Mouse (Mus musculus) 416B (cell line): ENCODE results near the gene Rab30.

Experiments used
- DNase-seq: peaks from one replicate; pipeline ENCODE4 v3.0.0; 2011; ENCODE audit warnings: low read depth

Gene Rab30

DNA sequence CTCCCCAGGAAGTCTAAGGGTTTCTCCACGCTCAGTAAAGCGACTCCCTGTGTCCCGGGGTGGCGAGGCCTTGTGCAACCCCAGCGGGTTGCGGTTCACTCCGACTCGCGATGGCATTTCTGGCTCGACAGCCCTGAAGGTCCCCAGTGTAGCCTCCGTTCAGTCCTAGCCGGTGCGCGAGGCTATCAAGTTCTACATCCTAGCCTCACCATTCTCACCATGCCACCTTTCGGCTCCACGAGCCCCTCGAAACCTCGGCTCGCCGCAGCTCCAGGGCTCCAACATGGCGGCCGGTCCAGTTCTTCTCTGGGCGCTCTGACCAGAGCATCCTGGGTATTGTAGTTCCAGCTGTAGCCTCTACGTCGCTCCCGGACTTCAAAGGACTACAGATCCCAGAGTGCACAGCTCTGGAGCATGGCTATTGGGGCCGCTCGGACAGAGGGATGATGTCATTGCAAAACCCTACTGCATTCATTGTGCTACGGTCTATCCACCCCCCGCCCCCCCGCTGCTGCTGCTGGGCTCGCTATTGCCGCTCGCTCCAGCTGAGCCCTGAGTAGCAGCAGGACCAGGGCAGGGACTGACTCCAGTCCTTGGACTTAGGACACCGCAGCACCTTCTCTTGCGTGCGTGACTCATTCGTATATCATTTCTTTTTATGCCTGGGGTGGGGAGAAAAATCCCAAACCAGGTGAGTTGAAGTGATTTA is at the start of gene Rab30:
TSS of gene Rab30 (plus strand) at position 452 of the 709 bp plus-strand sequence.
- DNase-seq, result peak; percentile 99

- no peak for DNase-seq
These were observed 45.0 kb upstream of the Rab30 start for GRCm38 (mm10) chr7:92696395-92696794.

DNA sequence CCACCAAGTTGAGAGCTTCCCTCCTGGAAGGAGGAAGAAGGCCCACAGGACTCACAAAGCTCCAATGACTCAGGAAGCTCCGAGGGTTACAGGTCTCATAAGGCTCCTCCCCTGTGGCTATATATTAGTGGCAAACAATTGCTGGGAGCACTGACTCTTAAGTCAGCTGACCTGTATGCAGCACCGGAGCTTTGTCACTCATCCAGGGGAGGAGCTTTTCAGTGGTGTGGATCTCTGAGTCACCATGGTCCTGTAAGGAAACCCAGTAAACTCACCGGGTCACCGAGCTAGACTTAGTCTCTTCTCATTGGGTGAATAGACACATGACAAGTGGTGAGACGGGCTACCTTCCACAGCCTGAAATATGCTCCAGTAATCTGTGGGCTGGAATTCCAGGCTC is 42.6 kb upstream of the Rab30 start:
- peak; percentile 86 for DNase-seq

DNA sequence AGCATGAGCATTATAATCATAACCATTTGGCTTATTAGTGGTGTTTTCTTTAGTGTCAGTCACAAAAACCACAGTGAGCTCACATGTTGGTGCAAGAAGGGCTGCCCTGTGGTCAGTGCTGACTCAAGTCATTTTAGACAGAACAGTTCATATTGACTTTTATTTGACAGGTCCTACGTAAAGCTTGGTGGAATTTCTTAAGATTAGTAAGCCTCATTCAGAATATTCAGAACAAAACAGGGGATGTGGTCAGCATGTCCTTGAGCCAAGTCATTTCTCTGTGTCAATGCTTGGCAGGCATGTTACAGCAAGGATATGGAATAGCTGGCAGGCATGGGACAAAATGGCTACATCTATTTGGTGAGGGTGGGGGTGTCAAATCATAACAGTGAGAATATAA is 37.7 kb upstream of the Rab30 start:
- peak; percentile 74 for DNase-seq

- DNase-seq, result no peak
These were observed 35.9 kb upstream of the Rab30 start for GRCm38 (mm10) chr7:92705534-92705933.

GRCm38 (mm10) chr7:92706711-92707110 is 34.7 kb upstream of the Rab30 start:
- DNase-seq, result no peak

DNA sequence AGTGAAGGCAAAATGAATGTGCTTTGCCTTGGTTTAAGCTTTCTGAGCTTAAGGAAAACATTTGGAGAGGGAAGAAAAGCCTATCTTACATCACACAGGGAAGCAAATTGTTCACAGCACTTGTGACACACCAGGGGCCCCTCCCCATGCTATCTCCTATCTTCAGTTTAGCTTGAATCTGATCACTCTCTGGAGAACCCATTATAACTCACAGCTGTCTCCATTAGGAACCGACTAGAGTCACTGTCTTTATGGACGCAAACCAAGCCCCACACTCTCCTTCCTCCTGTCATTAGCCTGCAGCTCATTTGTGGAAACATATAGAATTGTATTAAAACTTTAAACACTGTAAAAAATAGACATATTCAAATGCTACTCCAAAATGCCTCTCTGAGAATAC is 31.8 kb upstream of the Rab30 start:
- DNase-seq, result no peak

DNA sequence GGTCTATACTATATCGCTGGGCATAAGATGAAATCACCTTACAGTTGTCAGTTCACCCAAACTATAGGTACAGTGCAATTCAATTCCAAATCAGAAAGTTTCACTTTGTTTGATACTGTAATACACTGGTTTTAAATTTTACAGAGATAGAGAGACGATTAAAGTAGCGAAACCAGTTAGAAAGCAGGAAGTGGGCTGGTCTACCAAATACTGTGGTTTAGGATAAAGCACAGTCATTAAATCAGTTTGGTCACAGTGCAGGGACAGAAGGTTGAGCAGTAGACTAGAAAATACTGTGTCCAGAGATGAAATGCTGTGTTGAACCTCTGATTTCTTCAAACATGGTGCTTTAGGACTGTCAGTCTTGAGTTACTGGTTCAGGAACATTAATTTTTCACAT is 29.8 kb upstream of the Rab30 start:
- DNase-seq, result peak; percentile 49

- DNase-seq, result peak; percentile 72
These were observed 26.3 kb upstream of the Rab30 start for GRCm38 (mm10) chr7:92715055-92715454.

- DNase-seq, result no peak
These were observed 21.1 kb upstream of the Rab30 start for GRCm38 (mm10) chr7:92720156-92720905.

- DNase-seq, result no peak
These were observed 17.7 kb upstream of the Rab30 start for GRCm38 (mm10) chr7:92723750-92724149.

DNA sequence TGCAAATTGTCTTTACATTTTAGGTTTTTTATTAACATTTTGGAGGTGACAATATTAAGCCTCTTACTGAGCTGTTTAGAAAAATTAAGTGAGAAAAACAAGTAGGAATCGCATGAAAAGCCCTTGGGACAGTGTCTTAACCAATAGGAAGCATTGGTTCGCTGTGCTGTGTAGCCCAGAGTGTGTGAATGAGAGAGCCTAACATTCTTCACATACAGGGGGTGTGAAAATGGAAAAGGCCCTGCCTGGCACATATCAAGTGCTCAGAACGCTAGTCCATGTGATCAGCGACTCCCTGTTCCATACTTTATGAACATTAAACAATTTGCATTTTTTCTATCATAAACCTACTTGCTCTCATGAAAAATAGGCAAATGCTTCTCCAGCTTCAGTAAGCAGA is 17.1 kb upstream of the Rab30 start:
- no peak for DNase-seq

DNA sequence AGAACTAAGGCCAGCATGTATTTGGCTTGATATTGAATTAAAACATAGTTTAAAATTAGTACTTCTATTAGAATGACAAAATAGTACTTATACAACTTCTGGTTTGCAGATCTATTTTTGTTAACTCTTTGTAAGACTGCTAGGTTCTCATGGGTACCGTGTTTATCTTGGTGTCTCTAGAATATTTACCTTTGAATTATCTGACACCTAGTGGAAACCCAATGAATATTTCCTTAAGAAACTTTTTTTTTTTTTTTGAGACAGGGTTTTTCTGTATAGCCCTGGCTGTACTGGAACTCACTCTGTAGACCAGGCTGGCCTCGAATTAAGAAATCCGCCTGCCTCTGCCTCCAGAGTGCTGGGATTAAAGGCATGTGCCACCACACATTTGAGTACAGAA is 11.8 kb upstream of the Rab30 start:
- DNase-seq, result peak; percentile 60

GRCm38 (mm10) chr7:92730465-92730864 is 10.9 kb upstream of the Rab30 start:
- DNase-seq, result no peak

GRCm38 (mm10) chr7:92730959-92731358 is 10.4 kb upstream of the Rab30 start:
- no peak for DNase-seq

DNA sequence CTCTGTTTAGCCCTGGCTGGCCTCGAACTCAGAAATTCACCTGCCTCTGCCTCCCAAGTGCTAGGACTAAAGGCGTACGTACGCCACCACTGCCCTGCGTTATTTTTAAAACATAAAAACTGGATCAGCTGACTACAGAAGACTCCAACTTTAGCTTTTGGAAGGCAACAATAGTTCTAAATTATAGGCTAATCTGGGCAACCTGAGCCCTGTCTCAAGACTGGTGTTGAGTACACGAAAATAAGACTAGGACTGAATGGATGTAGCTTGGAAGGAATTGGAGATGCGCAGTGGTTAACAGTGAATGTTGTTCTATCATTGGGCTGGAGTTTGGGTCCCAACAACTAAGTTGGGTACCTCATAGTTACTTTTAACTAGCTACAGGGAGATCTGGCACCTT is 9.3 kb upstream of the Rab30 start:
- DNase-seq, result no peak

DNA sequence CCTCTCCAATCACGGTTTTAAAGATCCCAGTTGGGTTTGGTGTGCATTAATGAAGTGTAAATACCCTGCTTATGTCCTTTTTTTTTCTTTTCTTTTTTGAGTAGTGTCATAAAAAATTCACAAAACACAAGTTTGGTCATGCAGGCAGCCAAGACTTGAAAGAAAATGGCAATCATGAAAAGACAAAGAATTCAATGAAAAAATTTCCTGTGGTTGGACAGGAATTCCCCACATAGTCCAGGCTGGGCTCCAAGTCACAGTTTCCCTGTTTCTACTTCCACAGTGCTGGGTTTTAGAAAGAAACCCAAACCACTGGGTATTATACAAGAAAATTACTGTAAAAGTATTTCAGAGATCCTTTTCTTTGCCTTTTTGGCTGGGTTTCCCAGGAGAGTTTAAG is 3.8 kb upstream of the Rab30 start:
- no peak for DNase-seq

DNA sequence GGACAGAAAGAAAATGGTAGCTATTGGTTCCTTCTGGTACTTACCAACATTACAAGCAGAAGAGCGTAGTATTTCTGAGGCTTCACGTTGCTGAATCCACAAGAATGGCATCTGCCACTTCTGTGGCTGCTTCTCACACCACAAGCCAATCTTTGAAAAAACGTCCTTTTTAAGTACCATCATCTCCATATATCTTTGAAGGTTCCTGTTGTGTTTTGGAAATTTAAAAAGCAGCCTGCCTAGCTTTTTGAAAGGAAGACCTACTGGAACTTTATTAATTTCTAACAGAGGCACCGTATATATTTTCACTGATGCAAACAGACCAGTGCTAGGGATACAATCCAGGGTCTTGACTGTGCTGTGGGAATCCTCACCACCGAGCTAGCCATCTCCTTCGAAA is 1.4 kb upstream of the Rab30 start:
- DNase-seq, result no peak

DNA sequence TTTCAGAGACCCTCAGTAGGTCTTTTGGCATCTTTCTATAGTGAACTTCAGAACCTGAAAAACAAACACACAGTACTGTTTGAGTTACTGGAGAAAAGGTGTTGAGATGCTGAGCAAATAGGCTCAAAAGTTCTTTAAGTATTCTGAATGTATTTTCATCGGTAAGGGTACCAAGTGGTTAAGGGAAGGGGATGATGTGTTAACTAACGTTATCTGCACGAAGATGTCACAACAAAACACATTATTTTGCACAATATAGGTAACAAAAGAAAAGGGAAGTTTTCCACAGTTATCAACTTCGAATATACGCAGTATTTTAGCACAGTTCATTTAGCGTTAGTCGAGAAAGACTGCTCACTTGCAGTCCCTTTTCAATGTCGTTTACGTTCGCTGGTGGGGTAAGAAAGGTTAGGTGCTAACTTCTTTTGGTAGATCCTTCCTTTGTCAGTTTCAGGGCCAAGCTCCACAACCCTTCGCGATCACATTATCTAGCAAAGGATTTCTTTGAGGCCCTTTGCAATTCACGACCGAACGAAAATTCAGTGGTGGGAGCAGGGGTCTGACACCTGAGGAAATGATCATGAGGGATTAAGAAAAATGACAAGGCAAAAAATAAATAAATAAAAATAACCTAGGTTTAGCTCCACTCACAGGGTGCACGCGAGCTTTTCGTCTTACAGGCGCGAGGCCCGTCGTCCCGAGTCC is 840 bp upstream of the Rab30 start:
- no peak for DNase-seq

DNA sequence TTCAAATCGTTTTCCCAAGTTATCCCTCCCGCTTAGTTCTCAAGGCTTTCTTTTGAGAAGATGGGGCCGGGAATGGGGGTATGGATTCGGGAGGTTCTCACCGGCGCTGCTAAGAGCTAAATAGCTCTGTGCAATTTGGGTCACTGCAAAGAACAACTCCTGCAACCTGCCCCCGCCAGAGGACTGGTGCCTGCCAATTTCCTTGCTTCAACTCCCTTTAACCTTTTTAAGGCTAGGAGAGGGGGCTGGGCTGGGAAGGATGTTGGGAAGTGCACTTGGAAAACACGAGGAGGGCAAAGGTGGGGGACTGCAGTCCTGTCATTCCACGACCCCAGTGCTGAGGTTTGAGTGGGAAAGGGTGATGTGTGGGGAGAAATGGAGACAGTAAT is 452 bp downstream of the Rab30 start:
- no peak for DNase-seq

GRCm38 (mm10) chr7:92742341-92742741 is 938 bp downstream of the Rab30 start:
- DNase-seq, result no peak

DNA sequence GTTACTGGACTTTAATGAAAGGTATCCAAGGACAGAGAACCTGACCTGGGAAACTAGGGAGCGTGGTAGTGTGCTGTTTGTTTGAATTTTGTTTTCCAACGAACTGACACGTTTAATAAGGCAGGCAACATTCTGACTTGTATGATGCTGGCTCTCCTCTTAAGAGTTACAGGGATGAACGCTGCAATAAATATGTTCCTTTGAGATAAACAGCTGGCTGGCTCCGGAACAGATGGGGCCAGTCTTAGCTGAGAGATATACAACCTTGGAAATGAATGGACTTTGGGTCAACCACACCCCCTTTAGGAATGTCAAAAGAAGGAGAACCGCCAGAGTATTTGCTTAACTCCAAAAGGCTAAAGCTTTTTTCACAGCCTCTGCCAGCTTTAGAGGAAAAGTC is 1.4 kb downstream of the Rab30 start:
- DNase-seq, result no peak

DNA sequence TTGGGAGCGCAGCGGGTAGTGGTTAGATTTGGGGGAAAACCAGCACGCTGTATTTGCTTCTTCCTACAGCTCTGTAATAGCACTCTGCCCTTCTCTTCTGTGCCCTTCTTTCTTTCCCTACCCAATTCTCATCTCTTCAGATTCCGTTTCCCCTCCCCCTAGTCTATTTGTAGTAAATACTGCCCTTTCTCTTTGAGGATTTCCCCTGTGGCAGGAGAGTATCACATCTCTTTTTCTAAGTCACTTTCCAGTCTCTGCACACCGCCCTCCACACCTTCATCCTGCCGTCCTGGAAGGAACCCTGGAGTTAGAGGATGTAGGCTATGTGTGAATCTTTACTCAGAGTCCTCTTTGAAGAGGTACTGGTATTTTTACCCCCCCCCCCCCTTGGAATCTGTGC is 1.9 kb downstream of the Rab30 start:
- DNase-seq, result no peak
